Mouse (Mus musculus) neural tube, embryonic 13.5 days (tissue): Measurements from ENCODE around the gene Npw. TPM values are rescaled to one million over a fixed set of nuclear protein-coding genes. Genes with fewer than 3 reads are reported as not detected.

Source experiments
- ATAC-seq: fragments of 200-750 bp; cut with Nextera tagmentation; 2 replicates; pipeline ENCODE4 v1.8.0; 2017; ENCODE audit warnings: low read depth, mild to moderate bottlenecking, moderate TSS enrichment, moderate library complexity
- H3K27ac ChIP-seq: fragments of 300-500 bp; sonication (generic); replicated peaks from 2 replicates; pipeline ENCODE4 v1.5.1; 2015; ENCODE audit warnings: moderate library complexity, mild to moderate bottlenecking, inconsistent platforms
- H3K27me3 ChIP-seq: fragments of 300-500 bp; sonication (generic); 2 replicates; pipeline ENCODE4 v1.6.1; 2015; ENCODE audit warnings: mild to moderate bottlenecking, inconsistent platforms
- H3K36me3 ChIP-seq: fragments of 300-500 bp; sonication (generic); 2 replicates; pipeline ENCODE4 v1.6.1; 2015; ENCODE audit warnings: mild to moderate bottlenecking, inconsistent platforms
- H3K4me1 ChIP-seq: fragments of 300-500 bp; sonication (generic); replicated peaks from 2 replicates; pipeline ENCODE4 v1.6.1; 2015; ENCODE audit warnings: inconsistent platforms
- H3K4me2 ChIP-seq: fragments of 300-500 bp; sonication (generic); 2 replicates; pipeline ENCODE4 v1.6.1; 2015; ENCODE audit warnings: inconsistent platforms, mild to moderate bottlenecking, moderate library complexity
- H3K4me3 ChIP-seq: fragments of 300-500 bp; sonication (generic); 2 replicates; pipeline ENCODE4 v1.5.1; 2015; ENCODE audit warnings: mild to moderate bottlenecking, inconsistent platforms
- H3K9ac ChIP-seq: fragments of 300-500 bp; sonication (generic); 2 replicates; pipeline ENCODE4 v1.6.1; 2015; ENCODE audit warnings: moderate library complexity, mild to moderate bottlenecking, inconsistent platforms
- H3K9me3 ChIP-seq: fragments of 300-500 bp; sonication (generic); 2 replicates; pipeline ENCODE4 v1.6.1; 2016; ENCODE audit warnings: inconsistent platforms
- WGBS: fragments of 180-500 bp; shearing (Covaris S2); methylation state at CpG from one replicate; pipeline ENCODE4 v1.1.7; 2015; 5-methylcytosine and 5-hydroxymethylcytosine counted together
- polyA plus RNA-seq: library from polyadenylated mRNA; unstranded; fragments of >200 nt; fragmentation: Nextera tagmentation; extraction: Ambion mirVana; gene quantifications from 2 replicates; pipeline ENCODE4 v1.2.1, GENCODE M21; 2015

Npw gene
- polyA plus RNA-seq, 1 experiment from 2014 or later = not detected

- Histone ChIP-seq H3K4me2 (no peak overlapping the region), H3K27ac (no peak overlapping the region), H3K9ac (no peak overlapping the region), H3K27me3 (no peaks in the 10 kb centered on the region), H3K4me1 (peaks cover 31% of the 10 kb centered on the region), H3K36me3 (peaks cover 17% of the 10 kb centered on the region), H3K4me3 (no peak overlapping the region), H3K9me3 (no peaks in the 10 kb centered on the region)
- WGBS = 80% methylated on average over 5 of the region's 5 CpGs
- no peak for ATAC-seq
Observed at GRCm38 (mm10) chr17:24636781-24637481, 21.3 kb downstream of the Npw start.

- no peak overlapping the region for H3K4me2 ChIP-seq
- WGBS = 96% methylated on average over 5 of the region's 5 CpGs
- H3K4me3 ChIP-seq = no peak overlapping the region
- H3K9ac ChIP-seq = no peak overlapping the region
- no peak for ATAC-seq
- H3K27me3 ChIP-seq = no peaks in the 10 kb centered on the region
- no peak overlapping the region for H3K27ac ChIP-seq
- H3K36me3 ChIP-seq = peaks cover 17% of the 10 kb centered on the region
- no peaks in the 10 kb centered on the region for H3K9me3 ChIP-seq
- peaks cover 37% of the 10 kb centered on the region for H3K4me1 ChIP-seq
Observed at GRCm38 (mm10) chr17:24635694-24636093, 22.6 kb downstream of the Npw start.

- H3K4me2 ChIP-seq = no peak overlapping the region
- no peak overlapping the region for H3K9ac ChIP-seq
- H3K27ac ChIP-seq = no peak overlapping the region
- no peaks in the 10 kb centered on the region for H3K27me3 ChIP-seq
- H3K36me3 ChIP-seq = peaks cover 17% of the 10 kb centered on the region
- H3K4me1 ChIP-seq = peaks cover 31% of the 10 kb centered on the region
- H3K9me3 ChIP-seq = no peaks in the 10 kb centered on the region
- ATAC-seq = no peak
- 90% methylated on average over 4 of the region's 4 CpGs for WGBS
- no peak overlapping the region for H3K4me3 ChIP-seq
Observed at GRCm38 (mm10) chr17:24635024-24635423, 23.2 kb downstream of the Npw start.

GRCm38 (mm10) chr17:24633831-24634230, 24.4 kb downstream of the Npw start:
- Histone ChIP-seq H3K4me1 (peaks cover 21% of the 10 kb centered on the region), H3K4me3 (no peak overlapping the region), H3K9ac (no peak overlapping the region), H3K27me3 (no peaks in the 10 kb centered on the region), H3K36me3 (peaks cover 27% of the 10 kb centered on the region), H3K27ac (peak overlapping the region; percentile 82; the same call in 1 of the 2 replicates), H3K4me2 (no peak overlapping the region), H3K9me3 (no peaks in the 10 kb centered on the region)
- no peak for ATAC-seq
- 92% methylated on average over 11 of the region's 11 CpGs for WGBS

- peak overlapping the region; percentile 82 for H3K27ac ChIP-seq
- peaks cover 21% of the 10 kb centered on the region for H3K4me1 ChIP-seq
- no peaks in the 10 kb centered on the region for H3K27me3 ChIP-seq
- H3K4me3 ChIP-seq = peak overlapping the region; percentile 65
- H3K9me3 ChIP-seq = no peaks in the 10 kb centered on the region
- peak overlapping the region; percentile 80 for H3K9ac ChIP-seq
- H3K4me2 ChIP-seq = peak overlapping the region; percentile 86
- ATAC-seq = peak; percentile 29
- 11% methylated on average over 22 of the region's 22 CpGs for WGBS
- peaks cover 32% of the 10 kb centered on the region for H3K36me3 ChIP-seq
Observed at GRCm38 (mm10) chr17:24632813-24633449, 25.3 kb downstream of the Npw start.

- Histone ChIP-seq H3K9ac (peak within 1 kb of the TSS; percentile 80), H3K27ac (peak within 1 kb of the TSS; percentile 82), H3K27me3 (no peaks in the 10 kb centered on the region), H3K4me1 (peaks cover 21% of the 10 kb centered on the region), H3K9me3 (no peaks in the 10 kb centered on the region), H3K4me3 (peak within 1 kb of the TSS; percentile 65), H3K36me3 (peaks cover 38% of the 10 kb centered on the region), H3K4me2 (peak within 1 kb of the TSS; percentile 86)
- 2% methylated on average over 51 of the region's 51 CpGs for WGBS
- ATAC-seq = peak; percentile 90
Observed at GRCm38 (mm10) chr17:24632167-24632812, 26.0 kb downstream of the Npw start, which contains the start of the genes Tsc2 and Nthl1. Tsc2 (minus strand) TSS chr17:24632630. Nthl1 (plus strand) TSS chr17:24632680.

GRCm38 (mm10) chr17:24630072-24630471, 28.2 kb downstream of the Npw start:
- 93% methylated on average over 14 of the region's 14 CpGs for WGBS
- H3K9me3 ChIP-seq = no peaks in the 10 kb centered on the region
- peaks cover 60% of the 10 kb centered on the region for H3K36me3 ChIP-seq
- H3K4me3 ChIP-seq = no peak overlapping the region
- no peak overlapping the region for H3K27ac ChIP-seq
- no peak for ATAC-seq
- H3K27me3 ChIP-seq = no peaks in the 10 kb centered on the region
- H3K4me1 ChIP-seq = peaks cover 21% of the 10 kb centered on the region
- no peak overlapping the region for H3K4me2 ChIP-seq
- no peak overlapping the region for H3K9ac ChIP-seq

GRCm38 (mm10) chr17:24628646-24629045, 29.6 kb downstream of the Npw start:
- Histone ChIP-seq H3K27ac (no peak overlapping the region), H3K36me3 (peaks cover 74% of the 10 kb centered on the region), H3K9me3 (no peaks in the 10 kb centered on the region), H3K4me1 (peaks cover 19% of the 10 kb centered on the region), H3K4me2 (no peak overlapping the region), H3K4me3 (no peak overlapping the region), H3K9ac (no peak overlapping the region; the same call in 1 of the 2 replicates), H3K27me3 (no peaks in the 10 kb centered on the region)
- 54% methylated on average over 5 of the region's 5 CpGs for WGBS
- no peak for ATAC-seq

- no peak for ATAC-seq
- Histone ChIP-seq H3K4me3 (no peak overlapping the region), H3K36me3 (peaks cover 100% of the 10 kb centered on the region), H3K4me2 (no peak overlapping the region), H3K9ac (no peak overlapping the region), H3K27me3 (no peaks in the 10 kb centered on the region), H3K9me3 (no peaks in the 10 kb centered on the region), H3K4me1 (no peaks in the 10 kb centered on the region), H3K27ac (no peak overlapping the region)
- 96% methylated on average over 8 of the region's 8 CpGs for WGBS
Observed at GRCm38 (mm10) chr17:24625472-24625871, 32.8 kb downstream of the Npw start.

GRCm38 (mm10) chr17:24617561-24618194, 40.6 kb downstream of the Npw start:
- Histone ChIP-seq H3K4me3 (no peak overlapping the region), H3K27me3 (no peaks in the 10 kb centered on the region), H3K4me1 (no peaks in the 10 kb centered on the region), H3K9ac (no peak overlapping the region), H3K27ac (no peak overlapping the region), H3K4me2 (no peak overlapping the region), H3K9me3 (no peaks in the 10 kb centered on the region), H3K36me3 (peaks cover 94% of the 10 kb centered on the region)
- no peak for ATAC-seq
- 86% methylated on average over 14 of the region's 14 CpGs for WGBS

GRCm38 (mm10) chr17:24610711-24611110, 47.5 kb downstream of the Npw start:
- Histone ChIP-seq H3K4me3 (no peak overlapping the region), H3K27me3 (no peaks in the 10 kb centered on the region), H3K27ac (no peak overlapping the region), H3K4me1 (no peaks in the 10 kb centered on the region), H3K36me3 (peaks cover 81% of the 10 kb centered on the region), H3K9me3 (no peaks in the 10 kb centered on the region), H3K4me2 (no peak overlapping the region), H3K9ac (no peak overlapping the region)
- ATAC-seq = no peak
- WGBS = 94% methylated on average over 2 of the region's 2 CpGs

GRCm38 (mm10) chr17:24608874-24609273, 49.4 kb downstream of the Npw start:
- H3K4me2 ChIP-seq = no peak overlapping the region
- ATAC-seq = no peak
- no peak overlapping the region for H3K4me3 ChIP-seq
- no peaks in the 10 kb centered on the region for H3K9me3 ChIP-seq
- H3K4me1 ChIP-seq = no peaks in the 10 kb centered on the region
- no peak overlapping the region for H3K9ac ChIP-seq
- no peak overlapping the region for H3K27ac ChIP-seq
- no peaks in the 10 kb centered on the region for H3K27me3 ChIP-seq
- H3K36me3 ChIP-seq = peaks cover 81% of the 10 kb centered on the region
- WGBS = 95% methylated on average over 8 of the region's 8 CpGs
